In genomic region chr1:185308908-185309307, GRCm38 (mm10) we compare ENCODE assay signal across 12 mouse cellular contexts. TPM values are rescaled to one million over a fixed set of nuclear protein-coding genes. Genes with fewer than 3 reads are reported as not detected.
A peak's percentile ranks its signal among the peaks of the same experiment; 100 is the strongest.
DNase-seq lines count a peak whose midpoint lies in the region; ATAC-seq lines count a peak whose summit lies in the region.
"Had no signal": no experiment of that assay in that cellular context is flagged by ENCODE, and none has a peak within 500 bp of the region (broad histone marks: within the 10 kb centered on the region; RNA-seq: fewer than 3 reads in every experiment).

No protein-coding gene starts in this region.

- H3K4me3 ChIP-seq in heart, embryonic 15.5 days = no peak overlapping the region
- H3K4me3 ChIP-seq: embryonic facial prominence, embryonic 12.5 days; hindbrain, embryonic 15.5 days; midbrain, embryonic 13.5 days had no signal

- H3K4me1 ChIP-seq in heart, embryonic 15.5 days (replicated peaks) = peaks cover 17% of the 10 kb centered on the region
- H3K4me1 ChIP-seq: embryonic facial prominence, embryonic 12.5 days; hindbrain, embryonic 15.5 days; midbrain, embryonic 13.5 days had no signal

- peaks cover 21% of the 10 kb centered on the region for H3K36me3 ChIP-seq in heart, embryonic 15.5 days

- H3K27ac ChIP-seq in heart, embryonic 15.5 days = peak overlapping the region; percentile 62
- H3K27ac ChIP-seq: embryonic facial prominence, embryonic 12.5 days; hindbrain, embryonic 15.5 days; midbrain, embryonic 13.5 days had no signal

- H3K27me3 ChIP-seq in heart, embryonic 15.5 days = no peaks in the 10 kb centered on the region
- H3K27me3 ChIP-seq: embryonic facial prominence, embryonic 12.5 days; hindbrain, embryonic 15.5 days; midbrain, embryonic 13.5 days had no signal

- WGBS in heart, embryonic 15.5 days = 27% methylated on average over 4 of the region's 4 CpGs

- ATAC-seq in heart, embryonic 15.5 days (replicated peaks; ENCODE audit: insufficient number of reproducible peaks, insufficient read depth, low FRiP score, low read depth) = peak; percentile 86
- no peak for ATAC-seq in activated CD4-positive, CD25-positive, alpha-beta regulatory T cell, adult 4 months
- ATAC-seq: midbrain, embryonic 13.5 days had no signal

- H3K9ac ChIP-seq in heart, embryonic 15.5 days = no peak overlapping the region
- H3K9ac ChIP-seq: embryonic facial prominence, embryonic 12.5 days; hindbrain, embryonic 15.5 days; midbrain, embryonic 13.5 days had no signal

- H3K9me3 ChIP-seq in heart, embryonic 15.5 days (replicated peaks) = no peaks in the 10 kb centered on the region
- H3K9me3 ChIP-seq: embryonic facial prominence, embryonic 12.5 days; hindbrain, embryonic 15.5 days; midbrain, embryonic 13.5 days had no signal

- peak overlapping the region; percentile 40; the same call in 1 of the 2 replicates for H3K4me2 ChIP-seq in heart, embryonic 15.5 days
- H3K4me2 ChIP-seq: embryonic facial prominence, embryonic 12.5 days; hindbrain, embryonic 15.5 days; midbrain, embryonic 13.5 days had no signal

- DNase-seq in kidney, postnatal 14 days = peak; percentile 26
- no peak for DNase-seq in kidney, adult 8-10 months
- DNase-seq in heart, adult 18-20 months = peak; percentile 54 to 75
- peak; percentile 53 for DNase-seq in skeletal muscle tissue, adult 2 months (ENCODE audit: low read depth, low spot score)
- no peak for DNase-seq in frontal cortex, postnatal 36 days (ENCODE audit: low spot score in 2 of 2)
- DNase-seq in urinary bladder, postnatal 25 days (ENCODE audit: low spot score) = no peak
- DNase-seq: cerebellum, adult 11-12 months had no signal

RNA-seq across cellular contexts. Expression of gene Iars2, which starts 20.3 kb away (rescaled TPM):
- total RNA-seq in heart, adult 18-20 months (2021) = 10 to 100 TPM; 74.5 to 85.3 TPM
- 35.5 and 36.8 TPM in 2 replicates for polyA plus RNA-seq in heart, embryonic 15.5 days (2015; fragmentation: Nextera tagmentation; extraction: Ambion mirVana)
- polyA plus RNA-seq in activated CD4-positive, CD25-positive, alpha-beta regulatory T cell, adult 4 months (2017; shearing (Covaris generic)) = 10 to 100 TPM in 1 of 2 experiments, 1 to 10 TPM in 1; 8.7 to 12.1 TPM

RNA-seq across cellular contexts. Expression of gene Bpnt1, which starts 23.0 kb away (rescaled TPM):
- total RNA-seq in heart, adult 18-20 months (2021) = 10 to 100 TPM; 27.8 to 28.1 TPM
- 26.4 and 28.7 TPM in 2 replicates for polyA plus RNA-seq in heart, embryonic 15.5 days (2015; fragmentation: Nextera tagmentation; extraction: Ambion mirVana)
- 10 to 100 TPM; 15.7 to 16.7 TPM for polyA plus RNA-seq in activated CD4-positive, CD25-positive, alpha-beta regulatory T cell, adult 4 months (2017; shearing (Covaris generic))

RNA-seq across cellular contexts. Expression of gene Eprs, which starts 53.9 kb away (rescaled TPM):
- total RNA-seq in heart, adult 18-20 months (2021) = 10 to 100 TPM; 76.2 TPM
- polyA plus RNA-seq in heart, embryonic 15.5 days (2015; fragmentation: Nextera tagmentation; extraction: Ambion mirVana) = 96.4 and 99.7 TPM in 2 replicates
- 10 to 100 TPM; 86.2 to 95.6 TPM for polyA plus RNA-seq in activated CD4-positive, CD25-positive, alpha-beta regulatory T cell, adult 4 months (2017; shearing (Covaris generic))

Comparison
In these comparisons a context has a peak if more than half of its experiments do, and no peak if none do; other contexts are left out.
1. DNase-seq: peak in kidney, postnatal 14 days (single experiment), heart, adult 18-20 months (2 of 2) and skeletal muscle tissue, adult 2 months (single experiment); none in kidney, adult 8-10 months (0 of 2), frontal cortex, postnatal 36 days (0 of 2) and urinary bladder, postnatal 25 days (single experiment).